Mouse (Mus musculus): ENCODE measurements around the gene Frk. TPM values are rescaled to one million over a fixed set of nuclear protein-coding genes. Genes with fewer than 3 reads are reported as not detected.
A peak's percentile ranks its signal among the peaks of the same experiment; 100 is the strongest.

The Frk gene
- total and polyA plus RNA-seq, 2 experiments from 2014 or later = 2.4 to 3.5 TPM

GRCm38 (mm10) chr10:34511192-34511591, 28.0 kb downstream of the Frk start:
- peaks cover 7% of the 10 kb centered on the region; the same call in 1 of the 2 replicates for H3K4me1 ChIP-seq (ENCODE audit: control insufficient read depth, insufficient read depth)
- no peak overlapping the region for H3K9ac ChIP-seq (replicated peaks; ENCODE audit: low read depth, low read length)
- 65% methylated on average over 3 of the region's 3 CpGs for WGBS
- no peak for TF ChIP-seq CTCF (IDR thresholded peaks at IDR 0.05; ENCODE audit: low read depth)
- no peak for TF ChIP-seq EP300 (IDR thresholded peaks at IDR 0.05; ENCODE audit: low read depth)
- no peak overlapping the region for H3K4me2 ChIP-seq (ENCODE audit: low read depth, low read length)
- H3K9me3 ChIP-seq (replicated peaks; ENCODE audit: control insufficient read depth, low read length) = no peaks in the 10 kb centered on the region
- no peak overlapping the region for H3K4me3 ChIP-seq (ENCODE audit: low read depth, low read length)
- no peak for DNase-seq (ENCODE audit: low spot score)
- H3K27ac ChIP-seq (ENCODE audit: low read depth) = no peak overlapping the region
- no peaks in the 10 kb centered on the region for H3K27me3 ChIP-seq (ENCODE audit: control insufficient read depth, insufficient read depth, low read length)
- no peaks in the 10 kb centered on the region for H3K36me3 ChIP-seq (replicated peaks; ENCODE audit: control insufficient read depth, insufficient read depth, low read length)
- no peak for ATAC-seq (ENCODE audit: insufficient read depth, low read depth)

- Histone ChIP-seq H3K27ac (ENCODE audit: low read depth) (peak overlapping the region; percentile 40; the same call in 1 of the 2 replicates), H3K4me2 (ENCODE audit: low read depth, low read length) (peak overlapping the region; percentile 48), H3K4me1 (ENCODE audit: control insufficient read depth, insufficient read depth) (peaks cover 7% of the 10 kb centered on the region; the same call in 1 of the 2 replicates), H3K27me3 (ENCODE audit: control insufficient read depth, insufficient read depth, low read length) (no peaks in the 10 kb centered on the region), H3K4me3 (ENCODE audit: low read depth, low read length) (no peak overlapping the region), H3K36me3 (replicated peaks; ENCODE audit: control insufficient read depth, insufficient read depth, low read length) (no peaks in the 10 kb centered on the region), H3K9ac (replicated peaks; ENCODE audit: low read depth, low read length) (no peak overlapping the region), H3K9me3 (replicated peaks; ENCODE audit: control insufficient read depth, low read length) (no peaks in the 10 kb centered on the region)
- no peak for DNase-seq (ENCODE audit: low spot score)
- 18% methylated on average over 4 of the region's 4 CpGs for WGBS
- no peak for ATAC-seq (ENCODE audit: insufficient read depth, low read depth)
- TF ChIP-seq EP300 (IDR thresholded peaks at IDR 0.05; ENCODE audit: low read depth) (no peak), CTCF (IDR thresholded peaks at IDR 0.05; ENCODE audit: low read depth) (no peak)
Observed at GRCm38 (mm10) chr10:34512551-34512950, 29.4 kb downstream of the Frk start.

- Histone ChIP-seq H3K9me3 (replicated peaks; ENCODE audit: control insufficient read depth, low read length) (no peaks in the 10 kb centered on the region; the same call in 1 of the 2 replicates), H3K36me3 (replicated peaks; ENCODE audit: control insufficient read depth, insufficient read depth, low read length) (no peaks in the 10 kb centered on the region), H3K27me3 (ENCODE audit: control insufficient read depth, insufficient read depth, low read length) (no peaks in the 10 kb centered on the region), H3K4me2 (ENCODE audit: low read depth, low read length) (no peak overlapping the region), H3K4me3 (ENCODE audit: low read depth, low read length) (no peak overlapping the region), H3K9ac (replicated peaks; ENCODE audit: low read depth, low read length) (no peak overlapping the region), H3K27ac (ENCODE audit: low read depth) (no peak overlapping the region), H3K4me1 (ENCODE audit: control insufficient read depth, insufficient read depth) (no peaks in the 10 kb centered on the region)
- ATAC-seq (ENCODE audit: insufficient read depth, low read depth) = no peak
- no peak for TF ChIP-seq EP300 (IDR thresholded peaks at IDR 0.05; ENCODE audit: low read depth)
- DNase-seq (ENCODE audit: low spot score) = no peak
- 72% methylated on average over 1 of the region's 1 CpGs for WGBS
Observed at GRCm38 (mm10) chr10:34525598-34525997, 42.4 kb downstream of the Frk start.

GRCm38 (mm10) chr10:34531766-34532165, 48.6 kb downstream of the Frk start:
- no peak overlapping the region for H3K4me2 ChIP-seq (ENCODE audit: low read depth, low read length)
- no peaks in the 10 kb centered on the region for H3K36me3 ChIP-seq (replicated peaks; ENCODE audit: control insufficient read depth, insufficient read depth, low read length)
- DNase-seq (ENCODE audit: low spot score) (no peak), ATAC-seq (ENCODE audit: insufficient read depth, low read depth) (no peak)
- WGBS = 56% methylated on average over 1 of the region's 1 CpGs
- H3K9ac ChIP-seq (replicated peaks; ENCODE audit: low read depth, low read length) = no peak overlapping the region
- H3K27me3 ChIP-seq (ENCODE audit: control insufficient read depth, insufficient read depth, low read length) = no peaks in the 10 kb centered on the region
- no peak overlapping the region for H3K4me3 ChIP-seq (ENCODE audit: low read depth, low read length)
- TF ChIP-seq CTCF (IDR thresholded peaks at IDR 0.05; ENCODE audit: low read depth) (no peak), EP300 (IDR thresholded peaks at IDR 0.05; ENCODE audit: low read depth) (no peak)
- H3K4me1 ChIP-seq (ENCODE audit: control insufficient read depth, insufficient read depth) = no peaks in the 10 kb centered on the region
- H3K27ac ChIP-seq (ENCODE audit: low read depth) = no peak overlapping the region
- no peaks in the 10 kb centered on the region; the same call in 1 of the 2 replicates for H3K9me3 ChIP-seq (replicated peaks; ENCODE audit: control insufficient read depth, low read length)

GRCm38 (mm10) chr10:34532507-34532906, 49.3 kb downstream of the Frk start:
- Histone ChIP-seq H3K9me3 (replicated peaks; ENCODE audit: control insufficient read depth, low read length) (no peaks in the 10 kb centered on the region; the same call in 1 of the 2 replicates), H3K4me1 (ENCODE audit: control insufficient read depth, insufficient read depth) (no peaks in the 10 kb centered on the region), H3K27me3 (ENCODE audit: control insufficient read depth, insufficient read depth, low read length) (no peaks in the 10 kb centered on the region), H3K27ac (ENCODE audit: low read depth) (no peak overlapping the region), H3K36me3 (replicated peaks; ENCODE audit: control insufficient read depth, insufficient read depth, low read length) (no peaks in the 10 kb centered on the region), H3K4me3 (ENCODE audit: low read depth, low read length) (no peak overlapping the region), H3K9ac (replicated peaks; ENCODE audit: low read depth, low read length) (no peak overlapping the region), H3K4me2 (ENCODE audit: low read depth, low read length) (no peak overlapping the region)
- no peak for TF ChIP-seq EP300 (IDR thresholded peaks at IDR 0.05; ENCODE audit: low read depth)
- TF ChIP-seq CTCF (IDR thresholded peaks at IDR 0.05; ENCODE audit: low read depth) = no peak
- DNase-seq (ENCODE audit: low spot score) (no peak), ATAC-seq (ENCODE audit: insufficient read depth, low read depth) (no peak)
- WGBS = 66% methylated on average over 1 of the region's 1 CpGs

GRCm38 (mm10) chr10:34540687-34541086, 57.5 kb downstream of the Frk start:
- H3K36me3 ChIP-seq (replicated peaks; ENCODE audit: control insufficient read depth, insufficient read depth, low read length) = no peaks in the 10 kb centered on the region
- no peak overlapping the region for H3K9ac ChIP-seq (replicated peaks; ENCODE audit: low read depth, low read length)
- DNase-seq (ENCODE audit: low spot score) (no peak), ATAC-seq (ENCODE audit: insufficient read depth, low read depth) (no peak)
- H3K4me3 ChIP-seq (ENCODE audit: low read depth, low read length) = no peak overlapping the region
- no peaks in the 10 kb centered on the region for H3K27me3 ChIP-seq (ENCODE audit: control insufficient read depth, insufficient read depth, low read length)
- no peak overlapping the region for H3K4me2 ChIP-seq (ENCODE audit: low read depth, low read length)
- H3K27ac ChIP-seq (ENCODE audit: low read depth) = no peak overlapping the region
- H3K9me3 ChIP-seq (replicated peaks; ENCODE audit: control insufficient read depth, low read length) = no peaks in the 10 kb centered on the region
- no peaks in the 10 kb centered on the region for H3K4me1 ChIP-seq (ENCODE audit: control insufficient read depth, insufficient read depth)
- 71% methylated on average over 2 of the region's 2 CpGs for WGBS
- TF ChIP-seq EP300 (IDR thresholded peaks at IDR 0.05; ENCODE audit: low read depth) = no peak
- TF ChIP-seq CTCF (IDR thresholded peaks at IDR 0.05; ENCODE audit: low read depth) = no peak
